Mouse (Mus musculus): Measurements from ENCODE around the gene Ror1. TPM values are rescaled to one million over a fixed set of nuclear protein-coding genes. Genes with fewer than 3 reads are reported as not detected.

Ror1 gene
- polyA plus RNA-seq, 1 experiment = 0.27 TPM

GRCm38 (mm10) chr4:100283171-100283880 is 187.7 kb downstream of the Ror1 start:
- Histone ChIP-seq H3K9ac (ENCODE audit: low read depth, poor library complexity, severe bottlenecking) (no peak overlapping the region), H3K36me3 (ENCODE audit: control insufficient read depth, insufficient read depth, low read length, poor library complexity, severe bottlenecking) (no peaks in the 10 kb centered on the region), H3K27ac (ENCODE audit: insufficient read depth, low read length) (no peak overlapping the region), H3K27me3 (ENCODE audit: control insufficient read depth, insufficient read depth, low read length, poor library complexity, severe bottlenecking) (no peaks in the 10 kb centered on the region), H3K4me1 (ENCODE audit: control insufficient read depth, insufficient read depth, low read length) (no peaks in the 10 kb centered on the region), H3K4me3 (ENCODE audit: low read depth, low read length) (no peak overlapping the region), H3K9me3 (replicated peaks; ENCODE audit: control insufficient read depth, insufficient read depth, low read length, poor library complexity, severe bottlenecking) (no peaks in the 10 kb centered on the region)
- TF ChIP-seq CTCF (IDR thresholded peaks at IDR 0.05; ENCODE audit: low read depth, low read length) (no peak), EP300 (IDR thresholded peaks at IDR 0.05; ENCODE audit: insufficient read depth, low read depth, low read length) (no peak), POLR2A (IDR thresholded peaks at IDR 0.05; ENCODE audit: insufficient read depth, low read length) (no peak)

GRCm38 (mm10) chr4:100284528-100284927 is 188.9 kb downstream of the Ror1 start:
- no peaks in the 10 kb centered on the region for H3K27me3 ChIP-seq (ENCODE audit: control insufficient read depth, insufficient read depth, low read length, poor library complexity, severe bottlenecking)
- H3K36me3 ChIP-seq (ENCODE audit: control insufficient read depth, insufficient read depth, low read length, poor library complexity, severe bottlenecking) = no peaks in the 10 kb centered on the region
- H3K9me3 ChIP-seq (replicated peaks; ENCODE audit: control insufficient read depth, insufficient read depth, low read length, poor library complexity, severe bottlenecking) = no peaks in the 10 kb centered on the region
- no peaks in the 10 kb centered on the region for H3K4me1 ChIP-seq (ENCODE audit: control insufficient read depth, insufficient read depth, low read length)
- H3K27ac ChIP-seq (ENCODE audit: insufficient read depth, low read length) = no peak overlapping the region
- TF ChIP-seq POLR2A (IDR thresholded peaks at IDR 0.05; ENCODE audit: insufficient read depth, low read length) (no peak), CTCF (IDR thresholded peaks at IDR 0.05; ENCODE audit: low read depth, low read length) (no peak), EP300 (IDR thresholded peaks at IDR 0.05; ENCODE audit: insufficient read depth, low read depth, low read length) (no peak)
- no peak overlapping the region for H3K4me3 ChIP-seq (ENCODE audit: low read depth, low read length)
- no peak overlapping the region for H3K9ac ChIP-seq (ENCODE audit: low read depth, poor library complexity, severe bottlenecking)

GRCm38 (mm10) chr4:100286111-100286541 is 190.5 kb downstream of the Ror1 start:
- H3K36me3 ChIP-seq (ENCODE audit: control insufficient read depth, insufficient read depth, low read length, poor library complexity, severe bottlenecking) = no peaks in the 10 kb centered on the region
- H3K4me1 ChIP-seq (ENCODE audit: control insufficient read depth, insufficient read depth, low read length) = no peaks in the 10 kb centered on the region
- H3K9ac ChIP-seq (ENCODE audit: low read depth, poor library complexity, severe bottlenecking) = no peak overlapping the region
- no peak for TF ChIP-seq CTCF (IDR thresholded peaks at IDR 0.05; ENCODE audit: low read depth, low read length)
- no peak for TF ChIP-seq POLR2A (IDR thresholded peaks at IDR 0.05; ENCODE audit: insufficient read depth, low read length)
- no peak for TF ChIP-seq EP300 (IDR thresholded peaks at IDR 0.05; ENCODE audit: insufficient read depth, low read depth, low read length)
- H3K27me3 ChIP-seq (ENCODE audit: control insufficient read depth, insufficient read depth, low read length, poor library complexity, severe bottlenecking) = no peaks in the 10 kb centered on the region
- H3K9me3 ChIP-seq (replicated peaks; ENCODE audit: control insufficient read depth, insufficient read depth, low read length, poor library complexity, severe bottlenecking) = no peaks in the 10 kb centered on the region
- H3K4me3 ChIP-seq (ENCODE audit: low read depth, low read length) = no peak overlapping the region
- no peak overlapping the region for H3K27ac ChIP-seq (ENCODE audit: insufficient read depth, low read length)

- H3K9me3 ChIP-seq (replicated peaks; ENCODE audit: control insufficient read depth, insufficient read depth, low read length, poor library complexity, severe bottlenecking) = no peaks in the 10 kb centered on the region
- no peak overlapping the region for H3K4me3 ChIP-seq (ENCODE audit: low read depth, low read length)
- no peaks in the 10 kb centered on the region for H3K4me1 ChIP-seq (ENCODE audit: control insufficient read depth, insufficient read depth, low read length)
- no peak for TF ChIP-seq EP300 (IDR thresholded peaks at IDR 0.05; ENCODE audit: insufficient read depth, low read depth, low read length)
- no peak for TF ChIP-seq POLR2A (IDR thresholded peaks at IDR 0.05; ENCODE audit: insufficient read depth, low read length)
- no peak for TF ChIP-seq CTCF (IDR thresholded peaks at IDR 0.05; ENCODE audit: low read depth, low read length)
- no peaks in the 10 kb centered on the region for H3K27me3 ChIP-seq (ENCODE audit: control insufficient read depth, insufficient read depth, low read length, poor library complexity, severe bottlenecking)
- no peaks in the 10 kb centered on the region for H3K36me3 ChIP-seq (ENCODE audit: control insufficient read depth, insufficient read depth, low read length, poor library complexity, severe bottlenecking)
- H3K27ac ChIP-seq (ENCODE audit: insufficient read depth, low read length) = no peak overlapping the region
- H3K9ac ChIP-seq (ENCODE audit: low read depth, poor library complexity, severe bottlenecking) = no peak overlapping the region
Observed at GRCm38 (mm10) chr4:100286800-100287199, 191.2 kb downstream of the Ror1 start.

GRCm38 (mm10) chr4:100287829-100288228 is 192.2 kb downstream of the Ror1 start:
- no peak for TF ChIP-seq EP300 (IDR thresholded peaks at IDR 0.05; ENCODE audit: insufficient read depth, low read depth, low read length)
- TF ChIP-seq POLR2A (IDR thresholded peaks at IDR 0.05; ENCODE audit: insufficient read depth, low read length) = no peak
- TF ChIP-seq CTCF (IDR thresholded peaks at IDR 0.05; ENCODE audit: low read depth, low read length) = no peak
- Histone ChIP-seq H3K9me3 (replicated peaks; ENCODE audit: control insufficient read depth, insufficient read depth, low read length, poor library complexity, severe bottlenecking) (no peaks in the 10 kb centered on the region), H3K9ac (ENCODE audit: low read depth, poor library complexity, severe bottlenecking) (no peak overlapping the region), H3K4me1 (ENCODE audit: control insufficient read depth, insufficient read depth, low read length) (no peaks in the 10 kb centered on the region), H3K27ac (ENCODE audit: insufficient read depth, low read length) (no peak overlapping the region), H3K4me3 (ENCODE audit: low read depth, low read length) (no peak overlapping the region), H3K27me3 (ENCODE audit: control insufficient read depth, insufficient read depth, low read length, poor library complexity, severe bottlenecking) (no peaks in the 10 kb centered on the region), H3K36me3 (ENCODE audit: control insufficient read depth, insufficient read depth, low read length, poor library complexity, severe bottlenecking) (no peaks in the 10 kb centered on the region)

GRCm38 (mm10) chr4:100291015-100291651 is 195.5 kb downstream of the Ror1 start:
- no peaks in the 10 kb centered on the region for H3K9me3 ChIP-seq (replicated peaks; ENCODE audit: control insufficient read depth, insufficient read depth, low read length, poor library complexity, severe bottlenecking)
- H3K4me3 ChIP-seq (ENCODE audit: low read depth, low read length) = no peak overlapping the region
- no peak for TF ChIP-seq POLR2A (IDR thresholded peaks at IDR 0.05; ENCODE audit: insufficient read depth, low read length)
- TF ChIP-seq CTCF (IDR thresholded peaks at IDR 0.05; ENCODE audit: low read depth, low read length) = no peak
- no peak for TF ChIP-seq EP300 (IDR thresholded peaks at IDR 0.05; ENCODE audit: insufficient read depth, low read depth, low read length)
- H3K27me3 ChIP-seq (ENCODE audit: control insufficient read depth, insufficient read depth, low read length, poor library complexity, severe bottlenecking) = no peaks in the 10 kb centered on the region
- H3K36me3 ChIP-seq (ENCODE audit: control insufficient read depth, insufficient read depth, low read length, poor library complexity, severe bottlenecking) = no peaks in the 10 kb centered on the region
- no peaks in the 10 kb centered on the region for H3K4me1 ChIP-seq (ENCODE audit: control insufficient read depth, insufficient read depth, low read length)
- H3K9ac ChIP-seq (ENCODE audit: low read depth, poor library complexity, severe bottlenecking) = no peak overlapping the region
- no peak overlapping the region for H3K27ac ChIP-seq (ENCODE audit: insufficient read depth, low read length)
